Mouse (Mus musculus): Measurements from ENCODE around the gene Gm14444.
"Not testable (repeated sequence)": the region's sequence is repeated elsewhere in the genome, so short reads cannot be mapped to it uniquely, and the experiment has no call there.

Gm14444 gene

GRCm38 (mm10) chr2:175010022-175010421, at the start of gene Gm14444:
Gene Gm14444 (plus strand): TSS chr2:175010241.
- not testable (repeated sequence) for DNase-seq (ENCODE audit: low read depth, low spot score)

- not testable (repeated sequence) for DNase-seq (ENCODE audit: low read depth, low spot score)
Observed at GRCm38 (mm10) chr2:174965466-174965865, 44.6 kb upstream of the Gm14444 start.

GRCm38 (mm10) chr2:175044268-175044667, 34.2 kb downstream of the Gm14444 start:
- DNase-seq (ENCODE audit: low read depth, low spot score), result not testable (repeated sequence)

GRCm38 (mm10) chr2:175067681-175068261, 57.7 kb downstream of the Gm14444 start, which contains the start of gene Gm14393:
Gene Gm14393 (minus strand): TSS chr2:175067781.
- not testable (repeated sequence) for DNase-seq (ENCODE audit: low read depth, low spot score)
